19 mouse cellular contexts compared by ENCODE assay signal in the genomic region with DNA sequence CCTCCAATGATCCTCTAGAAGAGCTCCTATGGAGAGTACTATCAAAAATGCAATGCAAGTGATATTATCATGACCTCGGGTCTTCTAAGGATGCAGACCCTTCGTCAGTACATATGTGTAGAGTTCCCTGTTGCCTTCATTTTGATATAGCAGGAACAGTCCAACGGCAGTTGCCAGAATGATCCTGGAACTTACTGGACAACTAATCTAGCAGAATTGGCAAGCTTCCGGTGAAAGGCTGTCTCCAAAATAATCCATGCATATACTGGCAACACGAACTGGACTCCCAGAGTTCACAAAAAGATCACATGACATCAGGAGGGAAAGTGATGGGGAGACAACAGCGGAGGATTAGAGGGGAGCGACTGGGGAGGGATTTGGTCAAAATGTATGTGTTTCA.
"Had no signal": no experiment of that assay in that cellular context is flagged by ENCODE, and none has a peak within 500 bp of the region (broad histone marks: within the 10 kb centered on the region; RNA-seq: fewer than 3 reads in every experiment).

No protein-coding gene starts in this region.

- H3K36me3 ChIP-seq: midbrain, embryonic 10.5 days; midbrain, embryonic 12.5 days; neural tube, embryonic 13.5 days; neural tube, embryonic 15.5 days had no signal

- H3K9me3 ChIP-seq: midbrain, embryonic 10.5 days; midbrain, embryonic 12.5 days; neural tube, embryonic 13.5 days; neural tube, embryonic 15.5 days had no signal

- H3K27me3 ChIP-seq: midbrain, embryonic 12.5 days; neural tube, embryonic 13.5 days; neural tube, embryonic 15.5 days had no signal

- H3K4me3 ChIP-seq: midbrain, embryonic 10.5 days; midbrain, embryonic 12.5 days; myocyte; neural tube, embryonic 13.5 days; neural tube, embryonic 15.5 days had no signal

- H3K9ac ChIP-seq: lung, embryonic 14.5 days; midbrain, embryonic 12.5 days; neural tube, embryonic 13.5 days; neural tube, embryonic 15.5 days had no signal

- ATAC-seq: midbrain, embryonic 16.5 days had no signal

- H3K4me1 ChIP-seq: midbrain, embryonic 12.5 days had no signal

- DNase-seq: lung, adult 18-20 months; lung, postnatal 10 days; lung, postnatal 4 days; midbrain, embryonic 14.5 days; retina, postnatal 1 day; right cerebral cortex, adult 18-20 months; right cerebral cortex, postnatal 25 days; right cerebral cortex, postnatal 4 days; spleen, adult 18-20 months; thymus, adult 2 months; thymus, postnatal 25 days; thymus, postnatal 4 days had no signal

- H3K4me2 ChIP-seq: lung, embryonic 14.5 days; midbrain, embryonic 12.5 days; neural tube, embryonic 13.5 days; neural tube, embryonic 15.5 days had no signal

- H3K27ac ChIP-seq: midbrain, embryonic 10.5 days; midbrain, embryonic 12.5 days; neural tube, embryonic 13.5 days; neural tube, embryonic 15.5 days had no signal
